Mouse (Mus musculus) intestine, postnatal 0 days (tissue): Measurements from ENCODE around the gene Zfp648. TPM values are rescaled to one million over a fixed set of nuclear protein-coding genes. Genes with fewer than 3 reads are reported as not detected.
A peak's percentile ranks its signal among the peaks of the same experiment; 100 is the strongest.

Experiments used
- ATAC-seq: fragments of 200-750 bp; cut with Nextera tagmentation; 2 replicates; pipeline ENCODE4 v1.8.0; 2017; ENCODE audit warnings: mild to moderate bottlenecking, moderate TSS enrichment, moderate library complexity
- H3K27ac ChIP-seq: fragments of 300-500 bp; sonication (generic); 2 replicates; pipeline ENCODE4 v1.5.1; 2014; ENCODE audit warnings: mild to moderate bottlenecking, low read depth, low read length, moderate library complexity
- H3K27me3 ChIP-seq: fragments of 300-500 bp; sonication (generic); replicated peaks from 2 replicates; pipeline ENCODE4 v1.6.1; 2014; ENCODE audit warnings: low read length, mixed read lengths; ENCODE audit not compliant: control insufficient read depth, insufficient read depth
- H3K36me3 ChIP-seq: fragments of 300-500 bp; sonication (generic); 2 replicates; pipeline ENCODE4 v1.6.1; 2014; ENCODE audit warnings: mild to moderate bottlenecking, moderate library complexity; ENCODE audit not compliant: control insufficient read depth, insufficient read depth
- H3K4me1 ChIP-seq: fragments of 300-500 bp; sonication (generic); replicated peaks from 2 replicates; pipeline ENCODE4 v1.6.1; 2014; ENCODE audit warnings: antibody characterized with exemption, low read length, mixed read lengths; ENCODE audit not compliant: control insufficient read depth, insufficient read depth
- H3K4me2 ChIP-seq: fragments of 300-500 bp; sonication (generic); replicated peaks from 2 replicates; pipeline ENCODE4 v1.6.1; 2014; ENCODE audit warnings: low read depth, mild to moderate bottlenecking, moderate library complexity
- H3K4me3 ChIP-seq: fragments of 300-500 bp; sonication (generic); 2 replicates; pipeline ENCODE4 v1.5.1; 2014; ENCODE audit warnings: low read depth, low read length
- H3K9ac ChIP-seq: fragments of 300-500 bp; sonication (generic); 2 replicates; pipeline ENCODE4 v1.6.1; 2014; ENCODE audit warnings: mild to moderate bottlenecking, low read depth, low read length
- H3K9me3 ChIP-seq: fragments of 300-500 bp; sonication (generic); 2 replicates; pipeline ENCODE4 v1.6.1; 2016; ENCODE audit warnings: mixed run types; ENCODE audit not compliant: control insufficient read depth
- CTCF ChIP-seq: sonication (generic); IDR thresholded peaks from 2 replicates; pipeline ENCODE4 v1.5.1; 2016; ENCODE audit warnings: low read depth, mild to moderate bottlenecking, control low read depth, antibody characterized with exemption, moderate library complexity
- WGBS: fragments of 180-500 bp; shearing (Covaris S2); extraction: QIAGEN DNeasy Blood & Tissue Kit; methylation state at CpG from one replicate; pipeline ENCODE4 v1.1.7; 2014; 5-methylcytosine and 5-hydroxymethylcytosine counted together
- polyA plus RNA-seq: library from polyadenylated mRNA; unstranded; fragments of >200 nt; fragmentation: Nextera tagmentation; extraction: Ambion mirVana; gene quantifications from 2 replicates; pipeline ENCODE4 v1.2.1, GENCODE M21; 2015

The Zfp648 gene
- polyA plus RNA-seq, 1 experiment from 2014 or later, result not detected

DNA sequence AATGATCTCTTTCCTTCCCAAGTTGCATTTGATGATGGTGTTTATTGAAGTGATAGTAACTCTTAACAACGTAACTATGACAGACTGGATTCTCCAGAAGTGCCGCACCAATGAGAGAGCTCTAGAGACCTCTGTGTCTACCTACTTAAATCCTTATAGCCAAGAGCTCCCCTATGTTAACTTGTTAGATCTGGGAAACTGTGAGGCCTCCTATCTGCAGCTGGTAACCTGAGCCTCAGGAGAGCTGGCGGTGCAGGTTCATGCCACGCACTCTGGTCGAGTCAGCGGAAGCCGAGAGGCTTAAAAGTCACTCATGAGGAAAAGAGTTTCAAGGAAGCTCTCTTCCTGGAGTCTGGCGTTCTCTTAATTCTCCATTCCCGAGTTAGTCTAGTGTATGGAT lies 33.8 kb downstream of the Zfp648 start:
- Histone ChIP-seq H3K9ac (no peak overlapping the region), H3K9me3 (no peaks in the 10 kb centered on the region), H3K4me3 (no peak overlapping the region), H3K4me1 (no peaks in the 10 kb centered on the region), H3K36me3 (no peaks in the 10 kb centered on the region), H3K27me3 (no peaks in the 10 kb centered on the region), H3K27ac (no peak overlapping the region), H3K4me2 (no peak overlapping the region)
- TF ChIP-seq CTCF, result no peak
- ATAC-seq, result no peak
- 81% methylated on average over 9 of the region's 9 CpGs for WGBS

DNA sequence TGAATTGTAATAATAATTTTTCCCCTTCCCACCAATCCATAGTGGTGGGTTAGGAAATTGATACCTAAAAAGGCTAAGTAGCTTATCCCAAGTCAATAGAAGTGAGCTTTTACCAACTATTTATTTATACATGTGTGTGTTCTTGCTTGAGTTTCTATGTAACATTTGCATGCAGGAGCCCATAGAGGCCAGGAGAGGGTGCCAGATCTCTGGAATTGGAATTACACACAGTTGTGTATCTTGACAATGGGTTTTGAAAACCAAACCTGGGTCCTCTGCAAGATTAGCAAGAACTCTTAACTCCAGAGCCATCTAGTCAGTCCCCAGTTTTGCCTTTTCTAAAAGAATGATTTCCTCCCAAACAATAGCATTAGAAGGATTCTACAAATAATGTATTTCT lies 37.9 kb downstream of the Zfp648 start:
- H3K27ac ChIP-seq, result no peak overlapping the region
- H3K9ac ChIP-seq, result no peak overlapping the region
- H3K9me3 ChIP-seq, result no peaks in the 10 kb centered on the region
- H3K27me3 ChIP-seq, result no peaks in the 10 kb centered on the region
- no peaks in the 10 kb centered on the region for H3K4me1 ChIP-seq
- ATAC-seq, result no peak
- H3K36me3 ChIP-seq, result no peaks in the 10 kb centered on the region
- H3K4me3 ChIP-seq, result no peak overlapping the region
- peak; percentile 55 for TF ChIP-seq CTCF
- H3K4me2 ChIP-seq, result no peak overlapping the region

DNA sequence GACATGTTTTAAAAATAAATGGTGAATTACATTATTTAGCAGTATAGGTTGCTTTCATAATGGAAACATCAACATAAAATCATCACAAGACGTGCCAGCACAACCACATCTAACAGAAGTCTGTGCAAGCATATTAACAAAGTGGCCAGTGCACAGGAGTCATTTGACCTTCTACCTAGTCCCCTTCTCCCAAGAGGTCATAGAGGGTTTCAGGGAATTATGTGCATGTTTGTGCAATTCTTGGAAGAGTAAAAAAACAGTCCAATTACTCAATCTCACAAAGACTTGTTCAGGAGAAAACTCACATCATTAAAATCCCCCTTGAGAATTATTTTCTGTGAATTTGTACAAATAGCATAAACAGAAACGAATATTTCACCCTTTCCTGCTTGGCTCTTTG lies 50.2 kb downstream of the Zfp648 start:
- no peaks in the 10 kb centered on the region for H3K36me3 ChIP-seq
- WGBS, result 77% methylated on average over 2 of the region's 2 CpGs
- no peak for ATAC-seq
- no peak overlapping the region for H3K4me2 ChIP-seq
- no peak overlapping the region for H3K4me3 ChIP-seq
- H3K9me3 ChIP-seq, result no peaks in the 10 kb centered on the region
- H3K27ac ChIP-seq, result no peak overlapping the region
- H3K4me1 ChIP-seq, result no peaks in the 10 kb centered on the region
- no peaks in the 10 kb centered on the region for H3K27me3 ChIP-seq
- no peak for TF ChIP-seq CTCF
- H3K9ac ChIP-seq, result no peak overlapping the region

DNA sequence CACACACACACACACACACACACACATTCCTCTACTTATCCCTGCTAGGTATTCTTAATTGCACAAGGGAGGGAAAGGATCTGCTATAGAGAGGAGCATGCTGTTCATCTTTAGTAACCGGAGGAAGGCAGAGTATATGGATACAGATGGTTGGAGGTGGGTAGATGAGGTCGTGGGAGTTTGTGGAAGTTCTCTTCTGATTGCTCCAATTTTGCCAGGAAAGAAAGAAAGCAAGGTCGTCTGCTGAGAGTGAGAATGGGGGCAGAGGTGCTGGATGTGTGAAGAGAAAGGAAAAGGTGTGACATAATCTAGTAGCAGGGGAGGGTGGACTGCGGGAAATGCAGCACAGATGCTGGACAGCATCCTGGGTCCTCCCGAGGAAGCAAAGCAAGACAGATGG lies 51.8 kb downstream of the Zfp648 start:
- ATAC-seq, result no peak
- no peak overlapping the region for H3K27ac ChIP-seq
- H3K9me3 ChIP-seq, result no peaks in the 10 kb centered on the region
- no peaks in the 10 kb centered on the region for H3K4me1 ChIP-seq
- H3K4me2 ChIP-seq, result no peak overlapping the region
- no peak overlapping the region for H3K4me3 ChIP-seq
- no peak for TF ChIP-seq CTCF
- H3K36me3 ChIP-seq, result no peaks in the 10 kb centered on the region
- 52% methylated on average over 5 of the region's 5 CpGs for WGBS
- no peak overlapping the region for H3K9ac ChIP-seq
- H3K27me3 ChIP-seq, result no peaks in the 10 kb centered on the region
